Mouse (Mus musculus): ENCODE data around the gene Plcd1.

The Plcd1 gene

GRCm38 (mm10) chr9:119091581-119092310 is 1.6 kb downstream of the Plcd1 start:
- DNase-seq (ENCODE audit: low read depth, low spot score), result no peak

- no peak for DNase-seq (ENCODE audit: low read depth, low spot score)
Observed at GRCm38 (mm10) chr9:119090462-119090861, 2.8 kb downstream of the Plcd1 start.

- peak; percentile 27 for DNase-seq (ENCODE audit: low read depth, low spot score)
Observed at GRCm38 (mm10) chr9:119089437-119089836, 3.9 kb downstream of the Plcd1 start.

- peak; percentile 83 for DNase-seq (ENCODE audit: low read depth, low spot score)
Observed at GRCm38 (mm10) chr9:119088148-119088801, 5.0 kb downstream of the Plcd1 start.

- no peak for DNase-seq (ENCODE audit: low read depth, low spot score)
Observed at GRCm38 (mm10) chr9:119087309-119087708, 6.0 kb downstream of the Plcd1 start.

- no peak for DNase-seq (ENCODE audit: low read depth, low spot score)
Observed at GRCm38 (mm10) chr9:119086451-119086850, 6.9 kb downstream of the Plcd1 start.

- DNase-seq (ENCODE audit: low read depth, low spot score), result no peak
Observed at GRCm38 (mm10) chr9:119083966-119084365, 9.3 kb downstream of the Plcd1 start.

- DNase-seq (ENCODE audit: low read depth, low spot score), result no peak
Observed at GRCm38 (mm10) chr9:119082656-119083430, 10.5 kb downstream of the Plcd1 start.

- DNase-seq (ENCODE audit: low read depth, low spot score), result no peak
Observed at GRCm38 (mm10) chr9:119082039-119082438, 11.3 kb downstream of the Plcd1 start.

- no peak for DNase-seq (ENCODE audit: low read depth, low spot score)
Observed at GRCm38 (mm10) chr9:119080040-119080675, 13.1 kb downstream of the Plcd1 start.

- no peak for DNase-seq (ENCODE audit: low read depth, low spot score)
Observed at GRCm38 (mm10) chr9:119075685-119076084, 17.6 kb downstream of the Plcd1 start.

- DNase-seq (ENCODE audit: low read depth, low spot score), result no peak
Observed at GRCm38 (mm10) chr9:119073184-119073895, 20.0 kb downstream of the Plcd1 start.

- no peak for DNase-seq (ENCODE audit: low read depth, low spot score)
Observed at GRCm38 (mm10) chr9:119071786-119072185, 21.5 kb downstream of the Plcd1 start.

GRCm38 (mm10) chr9:119070173-119070825 is 23.0 kb downstream of the Plcd1 start:
- DNase-seq (ENCODE audit: low read depth, low spot score), result no peak

- no peak for DNase-seq (ENCODE audit: low read depth, low spot score)
Observed at GRCm38 (mm10) chr9:119068266-119068665, 25.0 kb downstream of the Plcd1 start.

- peak; percentile 82 for DNase-seq (ENCODE audit: low read depth, low spot score)
Observed at GRCm38 (mm10) chr9:119067601-119068000, 25.7 kb downstream of the Plcd1 start.

GRCm38 (mm10) chr9:119064296-119064695 is 29.0 kb downstream of the Plcd1 start:
- DNase-seq (ENCODE audit: low read depth, low spot score), result no peak

GRCm38 (mm10) chr9:119063036-119063644 is 30.2 kb downstream of the Plcd1 start:
- no peak for DNase-seq (ENCODE audit: low read depth, low spot score)

- no peak for DNase-seq (ENCODE audit: low read depth, low spot score)
Observed at GRCm38 (mm10) chr9:119060701-119061100, 32.6 kb downstream of the Plcd1 start.

- DNase-seq (ENCODE audit: low read depth, low spot score), result no peak
Observed at GRCm38 (mm10) chr9:119058245-119058644, 35.1 kb downstream of the Plcd1 start.

All from brain, adult 2 months (tissue).